21 mouse cellular contexts compared by ENCODE assay signal in genomic region chr10:50073185-50073980, GRCm38 (mm10).
"Had no signal": no experiment of that assay in that cellular context is flagged by ENCODE, and none has a peak within 500 bp of the region (broad histone marks: within the 10 kb centered on the region; RNA-seq: fewer than 3 reads in every experiment).

No protein-coding gene starts in this region.

- H3K9me3 ChIP-seq: limb, embryonic 10.5 days; limb, embryonic 13.5 days; liver, embryonic 12.5 days; liver, embryonic 15.5 days; lung, embryonic 15.5 days; midbrain, embryonic 10.5 days; midbrain, embryonic 13.5 days had no signal

- H3K4me2 ChIP-seq: limb, embryonic 13.5 days; liver, embryonic 12.5 days; liver, embryonic 15.5 days; lung, embryonic 15.5 days; midbrain, embryonic 13.5 days had no signal

- H3K27ac ChIP-seq: layer of hippocampus, adult 2 months; limb, embryonic 10.5 days; limb, embryonic 13.5 days; liver, embryonic 12.5 days; liver, embryonic 15.5 days; lung, embryonic 15.5 days; midbrain, embryonic 10.5 days; midbrain, embryonic 13.5 days; stomach, postnatal 0 days had no signal

- H3K4me3 ChIP-seq: layer of hippocampus, adult 2 months; limb, embryonic 10.5 days; limb, embryonic 13.5 days; liver, embryonic 12.5 days; liver, embryonic 15.5 days; lung, embryonic 15.5 days; megakaryocyte, embryonic 14.5 days; midbrain, embryonic 10.5 days; midbrain, embryonic 13.5 days had no signal

- H3K4me1 ChIP-seq: limb, embryonic 10.5 days; limb, embryonic 13.5 days; liver, embryonic 12.5 days; liver, embryonic 15.5 days; lung, embryonic 15.5 days; megakaryocyte, embryonic 14.5 days; midbrain, embryonic 10.5 days; midbrain, embryonic 13.5 days had no signal

- DNase-seq: kidney, adult 18-20 months; kidney, postnatal 10 days; layer of hippocampus, adult 9-11 months; liver; lung, adult 18-20 months; lung, postnatal 10 days; lung, postnatal 36 days; thymus, adult 2 months; thymus, postnatal 14 days; thymus, postnatal 4 days had no signal

- H3K36me3 ChIP-seq: limb, embryonic 10.5 days; limb, embryonic 13.5 days; liver, embryonic 12.5 days; liver, embryonic 15.5 days; lung, embryonic 15.5 days; midbrain, embryonic 10.5 days; midbrain, embryonic 13.5 days had no signal

- H3K9ac ChIP-seq: limb, embryonic 13.5 days; liver, embryonic 12.5 days; liver, embryonic 15.5 days; lung, embryonic 15.5 days; midbrain, embryonic 13.5 days had no signal

- H3K27me3 ChIP-seq: limb, embryonic 13.5 days; liver, embryonic 12.5 days; liver, embryonic 15.5 days; lung, embryonic 15.5 days; megakaryocyte, embryonic 14.5 days; midbrain, embryonic 13.5 days had no signal

- ATAC-seq: liver, embryonic 12.5 days; midbrain, embryonic 13.5 days; midbrain, embryonic 16.5 days had no signal
